Mouse (Mus musculus) heart, postnatal 0 days (tissue): ENCODE measurements around the gene Vamp8.

ENCODE experiments used
- CTCF ChIP-seq: IDR thresholded peaks from 2 replicates; pipeline ENCODE4 v1.5.1; 2016; ENCODE audit warnings: antibody characterized with exemption, control low read depth, low read depth
- EP300 ChIP-seq: IDR thresholded peaks from 2 replicates; pipeline ENCODE4 v1.6.1; 2016; ENCODE audit warnings: antibody characterized with exemption, low read depth

DNA sequence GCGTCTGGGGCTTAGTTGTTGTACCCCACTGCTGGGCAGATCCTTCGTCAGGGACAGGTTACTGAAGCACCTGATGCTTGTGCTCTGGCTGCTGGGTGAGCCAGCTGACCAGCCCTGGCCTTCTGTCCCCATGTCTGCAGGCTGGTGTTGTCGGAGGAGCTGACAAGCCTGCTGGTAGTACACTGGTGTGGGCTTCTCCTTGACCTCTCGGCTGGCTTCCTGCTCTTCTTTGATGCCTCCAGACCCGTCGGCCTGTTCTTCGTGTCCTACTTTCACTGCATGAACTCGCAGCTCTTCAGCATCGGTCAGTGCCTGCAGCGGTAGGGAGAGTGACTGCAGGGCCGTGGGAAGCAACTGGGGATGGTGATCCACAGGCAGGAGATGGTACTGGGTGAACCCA is 35.1 kb upstream of the Vamp8 start:
- TF ChIP-seq CTCF (no peak), EP300 (no peak)
